Mouse (Mus musculus) liver, embryonic 14.5 days (tissue): Measurements from ENCODE around the gene Timp2. TPM values are rescaled to one million over a fixed set of nuclear protein-coding genes. Genes with fewer than 3 reads are reported as not detected.

ENCODE experiments used
- ATAC-seq: fragments of 200-750 bp; cut with Nextera tagmentation; 2 replicates; pipeline ENCODE4 v1.8.0; 2017; ENCODE audit warnings: moderate number of reproducible peaks, mild to moderate bottlenecking, moderate library complexity; ENCODE audit not compliant: insufficient read depth
- DNase-seq, 3 experiments: peaks; one replicate each; pipeline ENCODE4 v3.0.0-alpha.2; 2012 to 2013; ENCODE audit warnings: low read depth in 3 of 3, low spot score in 3 of 3
- H3K27ac ChIP-seq: fragments of 300-500 bp; sonication (generic); 2 replicates; pipeline ENCODE4 v1.5.1; 2014; ENCODE audit warnings: moderate library complexity, mild to moderate bottlenecking, control low read depth, inconsistent platforms
- H3K27me3 ChIP-seq: fragments of 300-500 bp; sonication (generic); 2 replicates; pipeline ENCODE4 v1.6.1; 2014; ENCODE audit warnings: mild to moderate bottlenecking, low read length, moderate library complexity; ENCODE audit not compliant: control insufficient read depth, insufficient read depth
- H3K36me3 ChIP-seq: fragments of 300-500 bp; sonication (generic); replicated peaks from 2 replicates; pipeline ENCODE4 v1.6.1; 2014; ENCODE audit warnings: low read depth; ENCODE audit not compliant: control insufficient read depth, insufficient read depth
- H3K4me1 ChIP-seq, 2 experiments: fragments of 200-500 bp in 1 of 2; fragments of 300-500 bp in 1 of 2; sonication (generic) in 1 of 2; replicated peaks; 2 replicates each; pipeline ENCODE4 v1.6.1; 2012 to 2014; ENCODE audit warnings: antibody characterized with exemption in 1 of 2, inconsistent platforms in 1 of 2, low read length in 1 of 2; ENCODE audit not compliant: control insufficient read depth in 2 of 2, insufficient read depth in 2 of 2
- H3K4me2 ChIP-seq: fragments of 300-500 bp; sonication (generic); 2 replicates; pipeline ENCODE4 v1.6.1; 2014; ENCODE audit warnings: low read depth, mild to moderate bottlenecking, control low read depth, moderate library complexity
- H3K4me3 ChIP-seq, 2 experiments: fragments of 200-500 bp in 1 of 2; fragments of 300-500 bp in 1 of 2; sonication (generic) in 1 of 2; 2 replicates each; pipeline ENCODE4 v1.5.1; 2012 to 2014; ENCODE audit warnings: low read depth in 2 of 2, low read length in 2 of 2, mild to moderate bottlenecking in 2 of 2, control low read depth in 1 of 2, inconsistent platforms in 1 of 2, moderate library complexity in 1 of 2; ENCODE audit not compliant: insufficient read depth in 1 of 2
- H3K9ac ChIP-seq: fragments of 300-500 bp; sonication (generic); replicated peaks from 2 replicates; pipeline ENCODE4 v1.6.1; 2014; ENCODE audit warnings: mild to moderate bottlenecking, control low read depth, moderate library complexity
- H3K9me3 ChIP-seq: fragments of 300-500 bp; sonication (generic); 2 replicates; pipeline ENCODE4 v1.6.1; 2016; ENCODE audit warnings: low read length, mixed read lengths; ENCODE audit not compliant: control insufficient read depth
- CTCF ChIP-seq: IDR thresholded peaks from 2 replicates; pipeline ENCODE4 v1.5.1; 2016; ENCODE audit warnings: antibody characterized with exemption, low read depth, control low read depth
- EP300 ChIP-seq: IDR thresholded peaks from 2 replicates; pipeline ENCODE4 v1.6.1; 2016; ENCODE audit warnings: antibody characterized with exemption, low read depth
- WGBS: fragments of 180-500 bp; shearing (Covaris S2); extraction: QIAGEN DNeasy Blood & Tissue Kit; methylation state at CpG from one replicate; pipeline ENCODE4 v1.1.7; 2014; ENCODE audit not compliant: insufficient replicate concordance; 5-methylcytosine and 5-hydroxymethylcytosine counted together
- polyA plus RNA-seq, 2 experiments: library from polyadenylated mRNA; depleted of rRNA in 1 of 2; stranded (reverse) in 1 of 2; unstranded in 1 of 2; fragments of >200 nt; fragmentation: Nextera tagmentation in 1 of 2; extraction: Ambion mirVana in 1 of 2; gene quantifications; 2 replicates each; pipeline versions ENCODE4 v1.2.1 to v1.2.3; 2012 to 2014

Gene Timp2
- polyA plus RNA-seq, 2 experiments, result 3.2 to 4.6 TPM

DNA sequence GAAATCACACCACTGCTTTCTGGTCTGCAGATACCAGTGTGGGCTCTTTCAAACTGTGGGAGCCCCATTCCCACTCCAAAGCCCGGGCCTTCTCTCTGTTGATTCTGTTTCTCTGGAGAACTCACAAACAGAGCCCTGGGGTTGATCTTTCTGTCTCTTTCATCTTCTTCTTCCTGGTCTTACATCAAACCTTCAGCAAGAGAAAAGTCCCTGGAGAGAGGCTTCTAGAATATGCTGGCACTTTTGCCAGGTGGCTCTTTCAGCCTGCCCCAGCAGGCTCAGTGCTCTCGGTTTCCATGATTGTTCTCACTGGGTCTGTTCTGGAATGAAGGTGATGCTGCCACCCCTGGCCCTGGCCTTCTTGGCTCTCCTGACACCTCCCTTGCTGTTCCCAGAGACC is 11.9 kb downstream of the Timp2 start:
- no peak overlapping the region for H3K4me3 ChIP-seq
- 60% methylated on average over 2 of the region's 2 CpGs for WGBS
- ATAC-seq, result no peak
- TF ChIP-seq CTCF (no peak), EP300 (no peak)
- no peak overlapping the region for H3K27ac ChIP-seq
- no peak overlapping the region for H3K4me2 ChIP-seq
- no peaks in the 10 kb centered on the region for H3K36me3 ChIP-seq
- H3K9ac ChIP-seq, result no peak overlapping the region
- no peaks in the 10 kb centered on the region for H3K9me3 ChIP-seq
- H3K4me1 ChIP-seq, result peaks cover 0 to 4% of the 10 kb centered on the region in 2 experiments; a peak in 2 of 4 replicates
- no peak for DNase-seq
- H3K27me3 ChIP-seq, result no peaks in the 10 kb centered on the region

DNA sequence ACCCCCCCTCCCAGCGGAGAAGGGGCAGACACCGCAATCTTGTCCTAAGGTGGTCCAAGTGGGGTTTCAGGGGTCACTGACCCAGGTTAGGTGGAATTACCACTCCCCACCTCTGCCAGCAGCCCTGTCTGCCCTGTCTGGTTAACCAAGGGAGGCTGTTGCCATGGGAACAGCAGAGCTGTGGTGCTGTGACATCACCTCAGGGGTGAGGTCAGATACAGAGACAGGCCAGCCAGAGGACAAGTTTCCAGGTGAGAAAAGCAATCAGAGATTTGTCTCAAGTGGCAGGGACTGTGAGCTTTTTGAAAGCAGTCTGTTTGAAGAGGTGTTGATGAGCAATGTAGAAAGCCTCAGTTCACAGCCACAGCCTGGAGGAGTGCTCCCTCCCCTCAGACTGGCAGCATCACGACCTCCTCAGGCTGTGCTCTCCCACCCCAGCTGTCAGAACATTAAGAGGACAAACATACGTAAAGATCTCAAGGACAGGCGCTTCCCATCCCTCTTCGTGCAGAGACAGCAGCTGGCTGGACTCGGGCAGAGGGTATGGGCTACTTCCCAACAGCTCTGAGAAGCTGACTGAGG is 13.0 kb downstream of the Timp2 start, which contains the start of gene Cep295nl:
Gene Cep295nl (minus strand): TSS at position 101 of the 582 bp plus-strand sequence.
- Histone ChIP-seq H3K4me1 (no peaks in the 10 kb centered on the region), H3K36me3 (no peaks in the 10 kb centered on the region), H3K9me3 (no peaks in the 10 kb centered on the region), H3K9ac (no peak within 1 kb of the TSS), H3K4me3 (no peak within 1 kb of the TSS), H3K27me3 (no peaks in the 10 kb centered on the region), H3K4me2 (no peak within 1 kb of the TSS), H3K27ac (no peak within 1 kb of the TSS)
- 49% methylated on average over 7 of the region's 7 CpGs for whole genome bisulfite sequencing
- TF ChIP-seq EP300 (no peak), CTCF (no peak)
- DNase-seq (no peak), ATAC-seq (no peak)

DNA sequence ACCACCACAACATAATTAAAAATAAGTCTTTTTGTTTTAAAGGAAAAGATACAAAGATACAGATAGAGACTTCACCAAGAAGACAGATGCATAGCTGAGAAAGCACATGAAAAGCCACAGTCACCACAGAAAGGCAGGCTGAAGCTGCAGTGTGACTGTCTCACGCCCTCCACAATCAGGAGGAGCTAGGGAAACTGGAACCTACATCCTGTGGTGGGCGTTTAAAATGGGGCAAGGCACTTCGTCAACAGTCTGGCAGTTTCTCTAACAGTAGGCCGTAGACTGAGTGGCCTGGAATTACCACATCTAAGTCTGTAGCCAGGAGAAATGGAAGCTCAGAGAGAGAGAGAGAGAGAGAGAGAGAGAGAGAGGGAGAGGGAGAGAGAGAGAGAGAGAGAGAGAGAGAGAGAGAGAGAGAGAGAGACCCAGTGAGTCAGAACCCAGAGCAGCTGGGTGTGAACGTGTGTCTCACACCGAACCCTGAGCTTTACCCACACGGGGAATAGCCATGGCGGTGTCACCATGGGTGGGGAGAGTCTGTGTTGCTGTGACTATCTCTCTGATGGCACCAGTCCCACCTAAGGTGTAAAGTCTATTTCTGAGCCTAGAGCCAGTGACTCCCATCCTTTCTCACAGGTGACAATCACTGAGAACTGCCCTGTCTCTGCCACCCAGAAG is 17.9 kb downstream of the Timp2 start:
- H3K4me1 ChIP-seq, result no peaks in the 10 kb centered on the region
- H3K4me3 ChIP-seq, result no peak overlapping the region
- WGBS, result 57% methylated on average over 8 of the region's 8 CpGs
- DNase-seq (no peak), ATAC-seq (no peak)
- no peak overlapping the region for H3K9ac ChIP-seq
- H3K36me3 ChIP-seq, result no peaks in the 10 kb centered on the region
- no peak for TF ChIP-seq CTCF
- TF ChIP-seq EP300, result no peak
- H3K9me3 ChIP-seq, result no peaks in the 10 kb centered on the region
- H3K27ac ChIP-seq, result no peak overlapping the region
- no peak overlapping the region for H3K4me2 ChIP-seq
- H3K27me3 ChIP-seq, result no peaks in the 10 kb centered on the region

DNA sequence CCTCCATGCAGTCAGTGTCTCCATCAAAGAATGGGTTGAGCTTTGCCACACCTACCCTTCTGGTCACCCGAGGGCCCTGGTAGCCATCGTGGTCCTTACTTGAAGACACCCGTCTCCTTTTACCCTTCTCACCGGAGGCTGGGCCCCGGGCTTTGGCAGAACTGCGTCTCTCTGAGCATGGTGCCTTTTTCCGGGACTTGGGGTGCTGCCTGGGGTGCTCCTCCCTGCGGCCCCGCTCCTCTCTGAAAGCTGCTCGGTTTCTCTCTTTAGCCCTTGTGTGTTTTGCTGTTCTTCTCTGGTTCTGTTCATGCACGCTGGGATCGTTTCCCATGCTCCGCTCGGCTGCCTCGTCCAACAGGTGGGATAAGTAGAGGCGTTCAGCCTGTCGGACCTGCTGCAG is 22.1 kb downstream of the Timp2 start:
- H3K36me3 ChIP-seq, result no peaks in the 10 kb centered on the region
- H3K4me1 ChIP-seq, result no peaks in the 10 kb centered on the region
- no peak for ATAC-seq
- DNase-seq, result no peak
- TF ChIP-seq CTCF, result no peak
- TF ChIP-seq EP300, result no peak
- no peak overlapping the region for H3K9ac ChIP-seq
- no peak overlapping the region for H3K27ac ChIP-seq
- no peaks in the 10 kb centered on the region for H3K27me3 ChIP-seq
- WGBS, result 79% methylated on average over 17 of the region's 17 CpGs
- no peak overlapping the region for H3K4me3 ChIP-seq
- H3K9me3 ChIP-seq, result no peaks in the 10 kb centered on the region
- H3K4me2 ChIP-seq, result no peak overlapping the region

DNA sequence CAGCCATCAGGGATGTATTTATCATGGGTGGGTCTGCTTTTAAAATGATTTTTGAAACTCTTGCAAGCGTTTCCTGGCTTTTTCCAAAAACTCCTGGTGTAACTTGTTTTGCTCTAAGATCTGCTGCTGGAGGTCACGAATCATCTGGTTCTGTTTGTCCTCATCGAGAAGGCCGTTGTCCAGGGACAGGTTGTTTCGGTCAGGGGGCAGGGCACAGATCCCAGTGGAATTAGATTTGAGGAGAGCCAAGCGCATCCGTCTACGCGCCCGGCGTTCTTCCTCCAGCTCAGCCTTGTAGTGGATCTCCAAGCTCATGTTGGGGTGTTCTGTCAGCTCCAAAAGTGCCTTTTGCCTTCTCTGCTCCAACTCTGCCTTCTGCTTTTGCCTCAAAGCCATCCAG is 23.2 kb downstream of the Timp2 start:
- ATAC-seq (no peak), DNase-seq (no peak)
- H3K27me3 ChIP-seq, result no peaks in the 10 kb centered on the region
- H3K27ac ChIP-seq, result no peak overlapping the region
- H3K36me3 ChIP-seq, result no peaks in the 10 kb centered on the region
- no peak overlapping the region for H3K4me3 ChIP-seq
- no peaks in the 10 kb centered on the region for H3K9me3 ChIP-seq
- TF ChIP-seq EP300 (no peak), CTCF (no peak)
- no peak overlapping the region for H3K9ac ChIP-seq
- no peaks in the 10 kb centered on the region for H3K4me1 ChIP-seq
- WGBS, result 77% methylated on average over 11 of the region's 11 CpGs
- no peak overlapping the region for H3K4me2 ChIP-seq
